Mouse (Mus musculus) thymus, adult 2 months (tissue): ENCODE measurements around the gene Hck. TPM values are rescaled to one million over a fixed set of nuclear protein-coding genes. Genes with fewer than 3 reads are reported as not detected.

Experiments
- DNase-seq: peaks from one replicate; pipeline ENCODE4 v3.0.0; 2021
- H3K27ac ChIP-seq: fragments of 200-500 bp; 2 replicates; pipeline ENCODE4 v1.5.1; 2012; ENCODE audit warnings: low read length, control low read depth; ENCODE audit not compliant: control insufficient read depth, insufficient read depth
- H3K27me3 ChIP-seq: fragments of 200-500 bp; 2 replicates; pipeline ENCODE4 v1.6.1; 2012; ENCODE audit warnings: mild to moderate bottlenecking, low read length, moderate library complexity, mixed read lengths; ENCODE audit not compliant: control insufficient read depth, insufficient read depth
- H3K36me3 ChIP-seq: fragments of 200-500 bp; 2 replicates; pipeline ENCODE4 v1.6.1; 2012; ENCODE audit warnings: mild to moderate bottlenecking, low read length, moderate library complexity; ENCODE audit not compliant: control insufficient read depth, insufficient read depth
- H3K4me1 ChIP-seq: fragments of 200-500 bp; replicated peaks from 2 replicates; pipeline ENCODE4 v1.6.1; 2012; ENCODE audit warnings: low read length; ENCODE audit not compliant: control insufficient read depth, insufficient read depth
- H3K4me3 ChIP-seq: fragments of 200-500 bp; 2 replicates; pipeline ENCODE4 v1.5.1; 2012; ENCODE audit warnings: mild to moderate bottlenecking, low read length, control low read depth, moderate library complexity; ENCODE audit not compliant: control insufficient read depth, insufficient read depth
- CTCF ChIP-seq: fragments of 200-500 bp; IDR thresholded peaks from 2 replicates; pipeline ENCODE4 v1.5.1; 2012; ENCODE audit warnings: mild to moderate bottlenecking, control low read depth, low read length, moderate library complexity, borderline replicate concordance; ENCODE audit not compliant: control insufficient read depth, poor library complexity, insufficient read depth; ENCODE audit errors: extremely low read depth
- POLR2A ChIP-seq: fragments of 200-500 bp; IDR thresholded peaks from 2 replicates; pipeline ENCODE4 v1.6.1; 2012; ENCODE audit warnings: mild to moderate bottlenecking, low read length, control low read depth, moderate library complexity; ENCODE audit not compliant: control insufficient read depth, poor library complexity, insufficient read depth; ENCODE audit errors: extremely low read depth
- WGBS: fragments of 180-500 bp; shearing (Covaris S2); methylation state at CpG from one replicate; pipeline ENCODE4 v1.1.7; 2018; 5-methylcytosine and 5-hydroxymethylcytosine counted together
- polyA plus RNA-seq: library from polyadenylated mRNA; depleted of rRNA; stranded (reverse); fragments of >200 nt; gene quantifications from 2 replicates; pipeline ENCODE4 v1.2.3, GENCODE M21; 2012; rRNA removed

Hck gene
- polyA plus RNA-seq, 1 experiment, result 22.1 TPM

DNA sequence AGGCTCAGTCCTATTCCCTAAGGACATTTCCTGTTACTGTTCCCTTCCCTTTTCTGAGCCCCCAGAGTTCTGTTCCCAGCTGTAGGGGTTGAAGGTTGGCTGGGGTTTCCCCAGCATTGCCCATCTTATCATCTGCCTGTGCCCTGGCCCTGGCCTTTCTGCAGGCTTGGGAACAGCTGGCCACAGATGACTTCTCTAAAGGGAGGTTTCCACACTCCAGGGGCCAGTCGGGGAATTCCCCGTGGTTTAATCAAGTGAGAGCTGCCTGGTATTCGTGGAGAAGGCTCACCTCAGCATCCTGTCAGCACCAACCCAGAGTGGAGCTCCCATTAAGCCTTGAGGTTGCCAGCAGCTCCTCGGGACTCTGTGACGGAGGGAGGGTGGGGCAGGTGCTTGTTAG is 90.2 kb downstream of the Hck start:
- Histone ChIP-seq H3K4me1 (no peaks in the 10 kb centered on the region), H3K27ac (no peak overlapping the region), H3K27me3 (no peaks in the 10 kb centered on the region), H3K4me3 (no peak overlapping the region), H3K36me3 (peaks cover 8% of the 10 kb centered on the region; the same call in 1 of the 2 replicates)
- WGBS, result 60% methylated on average over 5 of the region's 5 CpGs
- TF ChIP-seq CTCF, result no peak
- no peak for TF ChIP-seq POLR2A
- DNase-seq, result no peak

DNA sequence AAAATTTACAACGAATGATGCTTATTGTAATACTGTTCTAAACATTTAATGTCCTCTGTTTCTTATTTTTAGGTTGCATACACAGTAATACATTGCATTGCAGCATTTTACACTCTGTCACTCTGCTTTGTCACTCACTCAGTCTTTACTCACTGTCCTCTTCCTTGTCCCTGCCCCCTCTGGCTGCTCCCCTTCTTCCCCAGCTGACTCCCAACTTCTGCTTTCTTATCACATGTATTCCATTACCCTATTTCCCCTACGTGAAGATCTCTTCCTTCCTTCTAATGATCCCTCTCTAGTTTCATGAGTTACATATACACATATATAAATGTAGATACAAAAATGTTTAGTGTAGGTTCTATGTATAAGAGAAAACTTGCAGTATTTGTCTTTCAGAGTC is 90.8 kb downstream of the Hck start:
- no peak overlapping the region for H3K4me3 ChIP-seq
- no peaks in the 10 kb centered on the region for H3K4me1 ChIP-seq
- DNase-seq, result no peak
- H3K36me3 ChIP-seq, result peaks cover 8% of the 10 kb centered on the region; the same call in 1 of the 2 replicates
- H3K27me3 ChIP-seq, result no peaks in the 10 kb centered on the region
- no peak for TF ChIP-seq POLR2A
- WGBS, result 61% methylated on average over 2 of the region's 2 CpGs
- H3K27ac ChIP-seq, result no peak overlapping the region

Other genes starting within 250 kb of the Hck start
- 0.20 and 0.34 TPM in 2 replicates for gene Mylk2, start 197.1 kb upstream of the Hck start, polyA plus RNA-seq
- 7.7 and 8.6 TPM in 2 replicates for gene Foxs1, start 175.3 kb upstream of the Hck start, polyA plus RNA-seq
- gene Dusp15, start 156.8 kb upstream of the Hck start, polyA plus RNA-seq, result 3.8 and 5.7 TPM in 2 replicates
- gene Ttll9, start 146.0 kb upstream of the Hck start, polyA plus RNA-seq, result 2.0 and 2.1 TPM in 2 replicates
- 68.0 and 93.1 TPM in 2 replicates for gene Pdrg1, start 93.0 kb upstream of the Hck start, polyA plus RNA-seq
- gene Xkr7, start 76.6 kb upstream of the Hck start, polyA plus RNA-seq, result 0.06 and 0.16 TPM in 2 replicates
- gene Ccm2l, start 42.5 kb upstream of the Hck start, polyA plus RNA-seq, result 4.9 and 9.2 TPM in 2 replicates
- gene Tm9sf4, start 52.8 kb downstream of the Hck start, polyA plus RNA-seq, result 42.5 and 43.9 TPM in 2 replicates
- gene Tspyl3, start 117.0 kb downstream of the Hck start, polyA plus RNA-seq, result 44.6 and 45.4 TPM in 2 replicates
- 29.3 and 34.4 TPM in 2 replicates for gene Plagl2, start 133.0 kb downstream of the Hck start, polyA plus RNA-seq
- gene Pofut1, start 133.1 kb downstream of the Hck start, polyA plus RNA-seq, result 30.2 and 30.8 TPM in 2 replicates
- 13.0 and 15.7 TPM in 2 replicates for gene Kif3b, start 182.9 kb downstream of the Hck start, polyA plus RNA-seq
- gene Asxl1, start 237.4 kb downstream of the Hck start, polyA plus RNA-seq, result 30.1 and 36.3 TPM in 2 replicates